Mouse (Mus musculus) midbrain, postnatal 0 days (tissue): ENCODE measurements around the gene Stk32b. TPM values are rescaled to one million over a fixed set of nuclear protein-coding genes. Genes with fewer than 3 reads are reported as not detected.

Experiments used
- ATAC-seq: fragments of 200-750 bp; cut with Nextera tagmentation; 2 replicates; pipeline ENCODE4 v1.8.0; 2017; ENCODE audit warnings: moderate number of reproducible peaks, mild to moderate bottlenecking, moderate TSS enrichment, moderate library complexity; ENCODE audit not compliant: low FRiP score
- DNase-seq: peaks from one replicate; pipeline ENCODE4 v3.0.0-alpha.2; 2015; ENCODE audit warnings: low spot score
- H3K27ac ChIP-seq: fragments of 300-500 bp; sonication (generic); 2 replicates; pipeline ENCODE4 v1.5.1; 2014; ENCODE audit warnings: low read depth, mild to moderate bottlenecking, low read length, mixed read lengths
- H3K27me3 ChIP-seq: fragments of 300-500 bp; sonication (generic); 2 replicates; pipeline ENCODE4 v1.6.1; 2014; ENCODE audit warnings: low read length, control low read depth, mixed read lengths; ENCODE audit not compliant: insufficient read depth
- H3K36me3 ChIP-seq: fragments of 300-500 bp; sonication (generic); 2 replicates; pipeline ENCODE4 v1.6.1; 2014; ENCODE audit warnings: low read length, control low read depth, mixed read lengths; ENCODE audit not compliant: insufficient read depth
- H3K4me1 ChIP-seq: fragments of 300-500 bp; sonication (generic); 2 replicates; pipeline ENCODE4 v1.6.1; 2014; ENCODE audit warnings: mild to moderate bottlenecking, control low read depth, antibody characterized with exemption, low read length, mixed read lengths; ENCODE audit not compliant: insufficient read depth
- H3K4me2 ChIP-seq: fragments of 300-500 bp; sonication (generic); 2 replicates; pipeline ENCODE4 v1.6.1; 2014; ENCODE audit warnings: low read depth, mild to moderate bottlenecking, low read length, mixed read lengths; ENCODE audit not compliant: poor library complexity, severe bottlenecking
- H3K4me3 ChIP-seq: fragments of 300-500 bp; sonication (generic); 2 replicates; pipeline ENCODE4 v1.5.1; 2014; ENCODE audit warnings: low read depth, mild to moderate bottlenecking, low read length, moderate library complexity
- H3K9ac ChIP-seq: fragments of 300-500 bp; sonication (generic); replicated peaks from 2 replicates; pipeline ENCODE4 v1.6.1; 2014; ENCODE audit warnings: mild to moderate bottlenecking, low read length, moderate library complexity, mixed read lengths; ENCODE audit not compliant: poor library complexity, severe bottlenecking
- H3K9me3 ChIP-seq: fragments of 300-500 bp; sonication (generic); 2 replicates; pipeline ENCODE4 v1.6.1; 2016; ENCODE audit warnings: low read length, control low read depth
- CTCF ChIP-seq: IDR thresholded peaks from 2 replicates; pipeline ENCODE4 v1.5.1; 2016; ENCODE audit warnings: antibody characterized with exemption, mild to moderate bottlenecking
- WGBS: fragments of 180-500 bp; shearing (Covaris S2); extraction: QIAGEN DNeasy Blood & Tissue Kit; methylation state at CpG from one replicate; pipeline ENCODE4 v1.1.7; 2014; 5-methylcytosine and 5-hydroxymethylcytosine counted together
- polyA plus RNA-seq: library from polyadenylated mRNA; unstranded; fragments of >200 nt; fragmentation: Nextera tagmentation; extraction: Ambion mirVana; gene quantifications from 2 replicates; pipeline ENCODE4 v1.2.1, GENCODE M21; 2015
- total RNA-seq: library from RNA; depleted of rRNA; stranded (reverse); fragments of >200 nt; gene quantifications from 2 replicates; pipeline ENCODE4 v1.2.3, GENCODE M21; 2014; rRNA removed

The Stk32b gene
- total and polyA plus RNA-seq, 2 experiments from 2014 or later, result 28.5 to 30.6 TPM

GRCm38 (mm10) chr5:37427210-37427609 lies 289.8 kb downstream of the Stk32b start:
- no peaks in the 10 kb centered on the region for H3K9me3 ChIP-seq
- H3K9ac ChIP-seq, result no peak overlapping the region
- H3K4me3 ChIP-seq, result no peak overlapping the region
- DNase-seq, result no peak
- no peak overlapping the region for H3K27ac ChIP-seq
- TF ChIP-seq CTCF, result no peak
- H3K4me2 ChIP-seq, result no peak overlapping the region
- no peaks in the 10 kb centered on the region for H3K4me1 ChIP-seq
- no peak for ATAC-seq
- H3K36me3 ChIP-seq, result no peaks in the 10 kb centered on the region
- no peaks in the 10 kb centered on the region for H3K27me3 ChIP-seq

- Histone ChIP-seq H3K9me3 (no peaks in the 10 kb centered on the region), H3K27me3 (no peaks in the 10 kb centered on the region), H3K27ac (no peak overlapping the region), H3K9ac (no peak overlapping the region), H3K4me2 (no peak overlapping the region), H3K36me3 (no peaks in the 10 kb centered on the region), H3K4me1 (no peaks in the 10 kb centered on the region), H3K4me3 (no peak overlapping the region)
- TF ChIP-seq CTCF, result no peak
- DNase-seq (no peak), ATAC-seq (0 out of 2 replicates have a peak, but pooled peaks have one; percentile 28)
- WGBS, result 74% methylated on average over 6 of the region's 6 CpGs
Observed at GRCm38 (mm10) chr5:37419028-37419427, 297.9 kb downstream of the Stk32b start.

Other genes with a start within 250 kb of the Stk32b start
- 1.1 TPM in 1 of 2 replicates, not detected in the other for gene Cytl1, start 18.3 kb upstream of the Stk32b start, total RNA-seq
- 0.17 and 1.1 TPM in 2 replicates for gene Cytl1, start 18.3 kb upstream of the Stk32b start, polyA plus RNA-seq
- 12.2 and 12.3 TPM in 2 replicates for gene Msx1, start 107.4 kb upstream of the Stk32b start, total RNA-seq
- gene Msx1, start 107.4 kb upstream of the Stk32b start, polyA plus RNA-seq, result 8.0 and 8.3 TPM in 2 replicates